Mouse (Mus musculus) ES-CJ7 (cell line): ENCODE measurements around the gene Sdk1.
"Not testable (repeated sequence)": the region's sequence is repeated elsewhere in the genome, so short reads cannot be mapped to it uniquely, and the experiment has no call there.

ENCODE experiments used
- DNase-seq: peaks from one replicate; pipeline ENCODE4 v3.0.0; 2011; ENCODE audit warnings: low read depth, low spot score

Gene Sdk1

DNA sequence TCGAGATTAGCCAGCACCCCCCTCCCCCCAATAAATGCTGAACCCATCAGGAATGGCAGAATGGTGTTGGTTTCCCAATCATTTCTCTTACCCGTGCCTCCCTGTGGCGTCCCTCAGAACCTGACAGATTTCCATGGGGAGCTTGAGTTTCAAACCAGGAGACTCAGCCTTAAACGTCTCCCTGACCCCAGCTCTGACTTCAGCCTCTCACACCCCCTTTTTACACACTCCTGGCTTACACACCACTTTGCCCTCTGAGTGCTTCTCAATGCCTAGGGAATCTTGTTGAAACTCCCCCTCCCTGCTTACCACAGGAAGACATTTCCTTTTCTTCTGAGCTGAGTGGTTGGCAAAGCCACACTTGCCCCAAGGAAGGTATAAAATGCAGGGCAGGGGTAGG, 392.0 kb downstream of the Sdk1 start:
- DNase-seq = no peak

DNA sequence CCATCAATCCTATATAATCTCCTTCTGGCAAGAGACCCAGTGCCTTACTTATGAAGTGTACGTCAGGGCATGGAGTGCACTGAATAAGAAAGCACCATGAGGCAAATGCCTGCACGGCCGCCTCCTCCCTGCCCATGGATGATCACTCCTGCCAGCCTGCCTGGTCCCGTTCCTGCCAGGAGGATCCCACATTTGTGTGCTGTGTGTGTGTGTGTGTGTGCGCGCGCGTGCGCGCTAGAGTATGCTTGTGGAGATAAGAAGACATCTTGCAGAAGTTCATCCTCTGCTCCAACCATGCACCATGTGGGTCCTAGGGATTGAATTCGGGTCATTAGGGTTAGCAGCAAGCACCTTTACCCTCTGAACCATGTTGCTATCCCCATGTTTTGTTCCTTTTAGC, 395.1 kb downstream of the Sdk1 start:
- DNase-seq = no peak

GRCm38 (mm10) chr5:141637054-141637453, 395.8 kb downstream of the Sdk1 start:
- DNase-seq = not testable (repeated sequence)

GRCm38 (mm10) chr5:141645671-141646070, 404.4 kb downstream of the Sdk1 start:
- no peak for DNase-seq

DNA sequence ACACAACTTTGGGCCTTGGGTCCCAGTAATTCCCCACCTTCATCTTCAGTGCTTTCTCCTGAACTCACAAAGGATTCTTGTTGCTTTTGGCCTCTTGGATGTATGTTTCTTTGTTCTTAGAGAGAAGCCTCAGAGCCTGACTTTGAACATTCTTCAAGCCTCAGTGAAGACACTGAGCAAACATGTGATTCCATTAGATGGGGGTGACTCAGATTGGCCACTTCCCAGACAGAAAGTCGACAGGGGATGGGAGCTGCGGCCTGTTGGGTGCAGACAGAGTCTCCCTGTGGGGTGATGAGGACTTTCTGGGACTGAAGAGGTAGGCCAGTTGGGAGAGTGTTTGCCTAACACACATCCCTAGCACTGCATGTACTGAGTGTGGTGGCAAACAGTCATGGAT, 405.3 kb downstream of the Sdk1 start:
- DNase-seq = no peak

- DNase-seq = no peak
These were observed 408.6 kb downstream of the Sdk1 start for GRCm38 (mm10) chr5:141649831-141650375.

GRCm38 (mm10) chr5:141651690-141652377, 410.5 kb downstream of the Sdk1 start:
- DNase-seq = no peak

GRCm38 (mm10) chr5:141676371-141676770, 435.1 kb downstream of the Sdk1 start:
- no peak for DNase-seq

- no peak for DNase-seq
These were observed 435.7 kb downstream of the Sdk1 start for GRCm38 (mm10) chr5:141677034-141677433.

- no peak for DNase-seq
These were observed 436.6 kb downstream of the Sdk1 start for GRCm38 (mm10) chr5:141677841-141678240.

DNA sequence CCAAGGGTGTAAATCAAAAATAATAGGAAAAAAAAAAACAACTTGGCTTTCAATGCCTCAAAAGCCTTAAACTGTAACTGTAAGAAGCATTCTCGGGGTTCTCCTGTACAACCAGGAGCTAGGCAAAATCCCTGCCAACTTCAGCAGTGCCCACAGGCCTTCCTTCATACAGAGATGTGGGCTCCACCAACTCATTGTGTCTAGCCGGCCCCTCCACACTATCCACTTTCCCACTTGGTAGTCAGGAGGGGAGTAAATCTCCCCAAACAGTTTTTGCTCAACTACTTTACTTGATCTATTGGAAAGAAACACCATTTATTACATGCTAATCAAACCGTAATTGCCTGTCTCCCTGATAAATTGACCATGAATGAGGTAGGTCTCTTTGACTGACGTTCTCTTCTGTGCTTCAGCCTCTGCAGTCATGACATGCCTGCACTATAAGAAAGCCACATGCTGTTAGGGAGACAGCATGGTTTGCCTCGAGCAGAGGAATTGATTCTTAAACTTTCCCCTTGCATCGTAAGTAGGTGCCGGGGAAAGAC, 445.7 kb downstream of the Sdk1 start:
- no peak for DNase-seq

DNA sequence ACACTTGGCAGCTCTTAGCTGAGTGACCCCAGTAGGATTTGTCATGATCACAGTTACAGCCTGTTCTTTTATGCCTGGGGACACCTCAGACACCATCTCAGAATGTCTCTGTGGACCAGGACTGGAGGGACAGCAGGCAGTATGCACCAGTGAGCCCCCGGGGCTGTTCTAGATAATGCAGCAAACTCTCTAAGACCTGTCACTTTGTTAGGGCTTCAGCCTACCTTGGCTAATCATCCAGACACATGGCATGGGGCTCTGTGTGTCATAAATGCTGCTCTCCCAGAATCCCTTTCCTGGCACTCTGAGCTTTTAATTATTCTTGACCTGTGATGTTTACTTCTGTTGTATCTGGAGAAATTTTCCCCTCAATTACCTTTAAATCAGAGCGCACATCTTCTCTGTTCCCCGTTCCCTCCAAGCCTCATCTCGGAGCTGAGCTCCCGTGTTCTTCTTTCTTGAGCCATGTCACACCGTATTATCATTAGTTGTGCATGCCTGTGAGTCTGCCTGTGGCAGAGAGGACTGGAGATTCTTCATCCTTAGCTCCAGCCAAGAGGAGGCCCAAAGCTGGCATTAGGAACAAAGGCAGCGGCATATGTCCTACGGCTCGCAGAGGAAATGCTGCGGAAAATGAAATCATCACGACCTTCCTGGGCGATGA, 448.3 kb downstream of the Sdk1 start:
- DNase-seq = no peak

GRCm38 (mm10) chr5:141691482-141691975, 450.2 kb downstream of the Sdk1 start:
- DNase-seq = no peak

GRCm38 (mm10) chr5:141693716-141694115, 452.4 kb downstream of the Sdk1 start:
- no peak for DNase-seq

- DNase-seq = no peak
These were observed 453.6 kb downstream of the Sdk1 start for GRCm38 (mm10) chr5:141694901-141695300.

- DNase-seq = no peak
These were observed 457.1 kb downstream of the Sdk1 start for GRCm38 (mm10) chr5:141698406-141698805.

GRCm38 (mm10) chr5:141720751-141721150, 479.5 kb downstream of the Sdk1 start:
- no peak for DNase-seq

- peak; percentile 6 for DNase-seq
These were observed 486.7 kb downstream of the Sdk1 start for GRCm38 (mm10) chr5:141727968-141728367.

DNA sequence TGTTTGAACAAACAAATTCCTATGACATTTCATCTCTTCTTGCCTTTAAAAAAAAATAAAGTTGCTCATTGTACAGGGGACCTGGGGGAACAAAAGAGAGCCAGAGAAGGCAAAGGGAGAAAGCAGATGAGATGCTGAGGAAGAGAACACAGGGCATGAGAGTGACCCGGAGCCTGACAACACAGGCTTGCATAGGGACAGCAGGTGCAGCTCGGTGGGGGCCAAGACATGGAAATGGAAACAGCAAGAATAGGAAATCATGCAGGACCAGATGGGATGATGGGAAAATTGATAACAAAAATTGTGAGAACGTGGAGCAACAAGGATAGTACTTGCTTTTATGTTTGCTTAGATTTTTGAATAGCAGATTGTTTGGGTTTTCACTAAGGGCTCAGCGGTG, 488.7 kb downstream of the Sdk1 start:
- no peak for DNase-seq

DNA sequence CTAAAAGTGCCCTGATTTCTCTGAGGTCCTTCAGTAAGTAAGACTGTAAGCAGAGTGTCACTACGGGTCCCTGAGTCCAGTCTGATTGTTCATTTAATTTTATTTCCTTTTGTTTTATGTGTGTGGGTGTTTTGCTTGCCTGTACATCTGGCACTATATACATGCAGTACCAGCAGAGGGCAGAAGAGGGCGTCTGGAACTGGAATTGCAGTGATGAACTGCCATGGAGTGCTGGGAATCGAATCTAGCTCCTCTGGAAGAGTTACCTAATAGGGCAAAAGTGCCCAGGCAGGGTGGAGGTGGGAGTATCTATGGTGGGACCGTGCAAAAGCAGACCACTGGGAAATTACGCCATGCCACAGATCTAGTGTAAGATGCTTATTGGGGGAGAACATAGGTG, 497.4 kb downstream of the Sdk1 start:
- peak; percentile 51 for DNase-seq

DNA sequence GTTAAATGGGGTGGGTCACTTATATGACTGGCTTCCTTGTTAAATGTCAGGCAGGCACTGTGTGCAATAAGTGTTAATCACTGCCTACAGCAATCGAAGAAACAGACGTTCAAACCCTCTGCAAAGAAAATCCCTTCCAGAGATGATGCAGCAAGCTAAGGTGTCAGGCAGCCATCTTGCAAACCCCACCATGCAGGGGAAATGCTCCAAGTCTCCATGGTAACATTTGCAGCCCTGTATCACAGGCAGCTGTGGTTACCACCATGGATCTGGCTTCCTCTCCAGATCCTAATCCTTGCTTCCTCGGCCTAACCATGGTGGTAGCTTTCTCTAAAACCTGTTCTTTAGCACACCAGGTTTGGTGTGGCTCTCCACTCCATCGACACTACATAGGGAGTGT, 507.5 kb downstream of the Sdk1 start:
- no peak for DNase-seq

- DNase-seq = no peak
These were observed 513.0 kb downstream of the Sdk1 start for GRCm38 (mm10) chr5:141754278-141754677.

GRCm38 (mm10) chr5:141758885-141759284, 517.6 kb downstream of the Sdk1 start:
- DNase-seq = no peak
